Mouse (Mus musculus): ENCODE data around the gene Polr2l. TPM values are rescaled to one million over a fixed set of nuclear protein-coding genes. Genes with fewer than 3 reads are reported as not detected.

Polr2l gene
- polyA plus RNA-seq, 1 experiment, result 12.1 TPM

- no peaks in the 10 kb centered on the region for H3K27me3 ChIP-seq (ENCODE audit: control insufficient read depth, insufficient read depth, low read length, poor library complexity, severe bottlenecking)
- H3K36me3 ChIP-seq (ENCODE audit: control insufficient read depth, insufficient read depth, low read length, poor library complexity, severe bottlenecking), result no peaks in the 10 kb centered on the region
- no peaks in the 10 kb centered on the region for H3K4me1 ChIP-seq (ENCODE audit: control insufficient read depth, insufficient read depth, low read length)
- no peak for TF ChIP-seq CTCF (IDR thresholded peaks at IDR 0.05; ENCODE audit: low read depth, low read length)
- no peak for TF ChIP-seq POLR2A (IDR thresholded peaks at IDR 0.05; ENCODE audit: insufficient read depth, low read length)
- TF ChIP-seq EP300 (IDR thresholded peaks at IDR 0.05; ENCODE audit: insufficient read depth, low read depth, low read length), result no peak
- H3K9me3 ChIP-seq (replicated peaks; ENCODE audit: control insufficient read depth, insufficient read depth, low read length, poor library complexity, severe bottlenecking), result no peaks in the 10 kb centered on the region
- no peak overlapping the region for H3K9ac ChIP-seq (ENCODE audit: low read depth, poor library complexity, severe bottlenecking)
- no peak overlapping the region for H3K4me3 ChIP-seq (ENCODE audit: low read depth, low read length)
- H3K27ac ChIP-seq (ENCODE audit: insufficient read depth, low read length), result no peak overlapping the region
Observed at GRCm38 (mm10) chr7:141501820-141502555, 27.1 kb upstream of the Polr2l start.

GRCm38 (mm10) chr7:141497600-141497999, 22.7 kb upstream of the Polr2l start:
- Histone ChIP-seq H3K27me3 (ENCODE audit: control insufficient read depth, insufficient read depth, low read length, poor library complexity, severe bottlenecking) (no peaks in the 10 kb centered on the region), H3K4me1 (ENCODE audit: control insufficient read depth, insufficient read depth, low read length) (no peaks in the 10 kb centered on the region), H3K36me3 (ENCODE audit: control insufficient read depth, insufficient read depth, low read length, poor library complexity, severe bottlenecking) (no peaks in the 10 kb centered on the region), H3K9ac (ENCODE audit: low read depth, poor library complexity, severe bottlenecking) (no peak overlapping the region), H3K27ac (ENCODE audit: insufficient read depth, low read length) (no peak overlapping the region), H3K9me3 (replicated peaks; ENCODE audit: control insufficient read depth, insufficient read depth, low read length, poor library complexity, severe bottlenecking) (no peaks in the 10 kb centered on the region), H3K4me3 (ENCODE audit: low read depth, low read length) (no peak overlapping the region)
- TF ChIP-seq CTCF (IDR thresholded peaks at IDR 0.05; ENCODE audit: low read depth, low read length) (no peak), POLR2A (IDR thresholded peaks at IDR 0.05; ENCODE audit: insufficient read depth, low read length) (no peak), EP300 (IDR thresholded peaks at IDR 0.05; ENCODE audit: insufficient read depth, low read depth, low read length) (no peak)

GRCm38 (mm10) chr7:141495940-141496339, 21.0 kb upstream of the Polr2l start:
- H3K9ac ChIP-seq (ENCODE audit: low read depth, poor library complexity, severe bottlenecking), result no peak overlapping the region
- no peaks in the 10 kb centered on the region for H3K36me3 ChIP-seq (ENCODE audit: control insufficient read depth, insufficient read depth, low read length, poor library complexity, severe bottlenecking)

DNA sequence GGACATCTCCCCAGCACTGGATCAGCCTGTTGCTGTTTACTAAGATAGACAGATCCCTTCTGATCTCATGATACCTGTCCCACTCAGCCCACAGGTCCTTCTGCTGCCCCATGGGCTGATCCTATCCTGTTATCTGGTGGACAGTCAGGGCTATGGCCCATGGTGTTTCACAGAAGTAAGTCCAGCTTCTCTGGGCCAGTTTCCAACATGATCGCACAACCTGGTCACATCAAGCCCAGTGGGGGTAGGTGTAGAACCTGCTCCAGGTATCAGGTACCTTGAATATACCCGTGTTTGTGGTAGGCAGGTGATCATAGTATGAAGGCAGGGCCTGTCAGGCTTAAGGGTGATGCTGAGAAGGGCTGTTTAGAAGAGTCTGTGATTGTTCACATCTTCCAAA, 20.4 kb upstream of the Polr2l start:
- Histone ChIP-seq H3K36me3 (ENCODE audit: control insufficient read depth, insufficient read depth, low read length, poor library complexity, severe bottlenecking) (no peaks in the 10 kb centered on the region), H3K4me1 (ENCODE audit: control insufficient read depth, insufficient read depth, low read length) (no peaks in the 10 kb centered on the region), H3K9me3 (replicated peaks; ENCODE audit: control insufficient read depth, insufficient read depth, low read length, poor library complexity, severe bottlenecking) (no peaks in the 10 kb centered on the region), H3K27ac (ENCODE audit: insufficient read depth, low read length) (no peak overlapping the region), H3K4me3 (ENCODE audit: low read depth, low read length) (no peak overlapping the region), H3K9ac (ENCODE audit: low read depth, poor library complexity, severe bottlenecking) (no peak overlapping the region), H3K27me3 (ENCODE audit: control insufficient read depth, insufficient read depth, low read length, poor library complexity, severe bottlenecking) (no peaks in the 10 kb centered on the region)
- TF ChIP-seq CTCF (IDR thresholded peaks at IDR 0.05; ENCODE audit: low read depth, low read length) (no peak), POLR2A (IDR thresholded peaks at IDR 0.05; ENCODE audit: insufficient read depth, low read length) (no peak), EP300 (IDR thresholded peaks at IDR 0.05; ENCODE audit: insufficient read depth, low read depth, low read length) (no peak)

More at GRCm38 (mm10) chr7:141495940-141496339, 21.0 kb upstream of the Polr2l start:
- TF ChIP-seq EP300 (IDR thresholded peaks at IDR 0.05; ENCODE audit: insufficient read depth, low read depth, low read length) (no peak), CTCF (IDR thresholded peaks at IDR 0.05; ENCODE audit: low read depth, low read length) (no peak), POLR2A (IDR thresholded peaks at IDR 0.05; ENCODE audit: insufficient read depth, low read length) (no peak)
- no peaks in the 10 kb centered on the region for H3K9me3 ChIP-seq (replicated peaks; ENCODE audit: control insufficient read depth, insufficient read depth, low read length, poor library complexity, severe bottlenecking)
- no peaks in the 10 kb centered on the region for H3K27me3 ChIP-seq (ENCODE audit: control insufficient read depth, insufficient read depth, low read length, poor library complexity, severe bottlenecking)
- no peaks in the 10 kb centered on the region for H3K4me1 ChIP-seq (ENCODE audit: control insufficient read depth, insufficient read depth, low read length)
- no peak overlapping the region for H3K27ac ChIP-seq (ENCODE audit: insufficient read depth, low read length)
- H3K4me3 ChIP-seq (ENCODE audit: low read depth, low read length), result no peak overlapping the region

DNA sequence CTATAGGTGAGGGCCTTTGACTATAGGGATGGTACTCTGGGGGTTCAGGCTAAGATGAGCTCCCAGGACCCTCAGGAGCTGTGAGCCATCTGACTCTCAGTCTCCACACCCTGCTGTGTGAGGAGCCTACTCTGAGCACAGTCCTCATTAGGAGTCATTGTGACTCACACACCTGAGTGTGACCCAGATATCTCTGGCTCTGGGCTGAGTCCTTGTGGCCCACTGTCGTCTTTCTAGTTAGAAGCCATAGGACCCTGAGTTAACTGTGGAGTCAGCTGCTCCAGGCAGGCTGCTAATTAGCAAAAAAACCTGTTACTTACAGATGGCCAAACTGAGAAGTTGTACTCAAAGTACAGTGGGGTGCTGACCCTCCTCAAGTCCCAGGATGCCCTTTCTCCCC, 18.8 kb upstream of the Polr2l start:
- H3K4me3 ChIP-seq (ENCODE audit: low read depth, low read length), result no peak overlapping the region
- H3K27ac ChIP-seq (ENCODE audit: insufficient read depth, low read length), result no peak overlapping the region
- TF ChIP-seq CTCF (IDR thresholded peaks at IDR 0.05; ENCODE audit: low read depth, low read length) (no peak), EP300 (IDR thresholded peaks at IDR 0.05; ENCODE audit: insufficient read depth, low read depth, low read length) (no peak), POLR2A (IDR thresholded peaks at IDR 0.05; ENCODE audit: insufficient read depth, low read length) (no peak)
- H3K36me3 ChIP-seq (ENCODE audit: control insufficient read depth, insufficient read depth, low read length, poor library complexity, severe bottlenecking), result no peaks in the 10 kb centered on the region
- no peaks in the 10 kb centered on the region for H3K9me3 ChIP-seq (replicated peaks; ENCODE audit: control insufficient read depth, insufficient read depth, low read length, poor library complexity, severe bottlenecking)
- H3K4me1 ChIP-seq (ENCODE audit: control insufficient read depth, insufficient read depth, low read length), result no peaks in the 10 kb centered on the region
- H3K27me3 ChIP-seq (ENCODE audit: control insufficient read depth, insufficient read depth, low read length, poor library complexity, severe bottlenecking), result no peaks in the 10 kb centered on the region
- no peak overlapping the region for H3K9ac ChIP-seq (ENCODE audit: low read depth, poor library complexity, severe bottlenecking)

- Histone ChIP-seq H3K4me3 (ENCODE audit: low read depth, low read length) (no peak overlapping the region), H3K36me3 (ENCODE audit: control insufficient read depth, insufficient read depth, low read length, poor library complexity, severe bottlenecking) (no peaks in the 10 kb centered on the region), H3K9me3 (replicated peaks; ENCODE audit: control insufficient read depth, insufficient read depth, low read length, poor library complexity, severe bottlenecking) (no peaks in the 10 kb centered on the region), H3K27ac (ENCODE audit: insufficient read depth, low read length) (no peak overlapping the region), H3K9ac (ENCODE audit: low read depth, poor library complexity, severe bottlenecking) (no peak overlapping the region), H3K27me3 (ENCODE audit: control insufficient read depth, insufficient read depth, low read length, poor library complexity, severe bottlenecking) (no peaks in the 10 kb centered on the region), H3K4me1 (ENCODE audit: control insufficient read depth, insufficient read depth, low read length) (no peaks in the 10 kb centered on the region)
- no peak for TF ChIP-seq CTCF (IDR thresholded peaks at IDR 0.05; ENCODE audit: low read depth, low read length)
- no peak for TF ChIP-seq EP300 (IDR thresholded peaks at IDR 0.05; ENCODE audit: insufficient read depth, low read depth, low read length)
- TF ChIP-seq POLR2A (IDR thresholded peaks at IDR 0.05; ENCODE audit: insufficient read depth, low read length), result no peak
Observed at GRCm38 (mm10) chr7:141492738-141493137, 17.8 kb upstream of the Polr2l start.

Measured in ES-Bruce4 (cell line).